Mouse (Mus musculus) forebrain, postnatal 0 days (tissue): ENCODE data around the gene Dazap1. TPM values are rescaled to one million over a fixed set of nuclear protein-coding genes. Genes with fewer than 3 reads are reported as not detected.

Experiments used
- ATAC-seq: fragments of 200-750 bp; cut with Nextera tagmentation; 2 replicates; pipeline ENCODE4 v1.8.0; 2017; ENCODE audit warnings: mild to moderate bottlenecking, moderate library complexity
- DNase-seq: peaks from one replicate; pipeline ENCODE4 v3.0.0-alpha.2; 2015
- H3K27ac ChIP-seq: fragments of 300-500 bp; sonication (generic); 2 replicates; pipeline ENCODE4 v1.5.1; 2014; ENCODE audit warnings: low read depth, mild to moderate bottlenecking, antibody characterized with exemption, low read length, moderate library complexity, mixed read lengths
- H3K27me3 ChIP-seq: fragments of 300-500 bp; sonication (generic); 2 replicates; pipeline ENCODE4 v1.6.1; 2014; ENCODE audit warnings: mild to moderate bottlenecking, low read length, mixed read lengths; ENCODE audit not compliant: insufficient read depth
- H3K36me3 ChIP-seq: fragments of 300-500 bp; sonication (generic); 2 replicates; pipeline ENCODE4 v1.6.1; 2014; ENCODE audit warnings: mild to moderate bottlenecking, moderate library complexity; ENCODE audit not compliant: insufficient read depth
- H3K4me1 ChIP-seq: fragments of 300-500 bp; sonication (generic); 2 replicates; pipeline ENCODE4 v1.6.1; 2014; ENCODE audit warnings: antibody characterized with exemption; ENCODE audit not compliant: insufficient read depth
- H3K4me2 ChIP-seq: fragments of 300-500 bp; sonication (generic); 2 replicates; pipeline ENCODE4 v1.6.1; 2014; ENCODE audit warnings: low read depth, mild to moderate bottlenecking, moderate library complexity
- H3K4me3 ChIP-seq: fragments of 300-500 bp; sonication (generic); 2 replicates; pipeline ENCODE4 v1.5.1; 2014; ENCODE audit warnings: low read depth, low read length, mixed read lengths
- H3K9ac ChIP-seq: fragments of 300-500 bp; sonication (generic); 2 replicates; pipeline ENCODE4 v1.6.1; 2014; ENCODE audit warnings: mild to moderate bottlenecking
- H3K9me3 ChIP-seq: fragments of 300-500 bp; sonication (generic); 2 replicates; pipeline ENCODE4 v1.6.1; 2016; ENCODE audit warnings: low read length
- CTCF ChIP-seq: sonication (generic); IDR thresholded peaks from 2 replicates; pipeline ENCODE4 v1.5.1; 2016; ENCODE audit warnings: antibody characterized with exemption, control low read depth, low read depth
- WGBS: fragments of 180-500 bp; shearing (Covaris S2); extraction: QIAGEN DNeasy Blood & Tissue Kit; methylation state at CpG from one replicate; pipeline ENCODE4 v1.1.7; 2014; 5-methylcytosine and 5-hydroxymethylcytosine counted together
- polyA plus RNA-seq: library from polyadenylated mRNA; unstranded; fragments of >200 nt; fragmentation: Nextera tagmentation; extraction: Ambion mirVana; gene quantifications from 2 replicates; pipeline ENCODE4 v1.2.1, GENCODE M21; 2015
- total RNA-seq: library from RNA; depleted of rRNA; stranded (reverse); fragments of >200 nt; gene quantifications from 2 replicates; pipeline ENCODE4 v1.2.3, GENCODE M21; 2014

Gene Dazap1
- total and polyA plus RNA-seq, 2 experiments from 2014 or later: 42.4 to 122 TPM

- H3K4me3 ChIP-seq: peak overlapping the region; percentile 45
- peak overlapping the region; percentile 96 for H3K4me2 ChIP-seq
- H3K27me3 ChIP-seq: no peaks in the 10 kb centered on the region
- H3K36me3 ChIP-seq: peaks cover under 1% of the 10 kb centered on the region; the same call in 1 of the 2 replicates
- no peak overlapping the region; the same call in 1 of the 2 replicates for H3K27ac ChIP-seq
- DNase-seq (no peak), ATAC-seq (peak; percentile 1; the same call in 1 of the 2 replicates)
- peak overlapping the region; percentile 57 for H3K9ac ChIP-seq
- H3K9me3 ChIP-seq: no peaks in the 10 kb centered on the region
- TF ChIP-seq CTCF: no peak
- peaks cover 3% of the 10 kb centered on the region; the same call in 1 of the 2 replicates for H3K4me1 ChIP-seq
- WGBS: 2% methylated on average over 34 of the region's 46 CpGs
These were observed 62.2 kb downstream of the Dazap1 start for GRCm38 (mm10) chr10:80323261-80324119.

- DNase-seq (no peak), ATAC-seq (no peak)
- WGBS: 77% methylated on average over 17 of the region's 17 CpGs
- no peak for TF ChIP-seq CTCF
- H3K9ac ChIP-seq: no peak overlapping the region
- H3K27me3 ChIP-seq: no peaks in the 10 kb centered on the region
- no peaks in the 10 kb centered on the region for H3K36me3 ChIP-seq
- H3K27ac ChIP-seq: no peak overlapping the region
- peak overlapping the region; percentile 45; the same call in 1 of the 2 replicates for H3K4me3 ChIP-seq
- no peaks in the 10 kb centered on the region for H3K9me3 ChIP-seq
- peak overlapping the region; percentile 96 for H3K4me2 ChIP-seq
- peaks cover 7% of the 10 kb centered on the region for H3K4me1 ChIP-seq
These were observed 63.1 kb downstream of the Dazap1 start for GRCm38 (mm10) chr10:80324120-80325037.

GRCm38 (mm10) chr10:80325045-80325444, 63.8 kb downstream of the Dazap1 start:
- Histone ChIP-seq H3K4me2 (no peak overlapping the region), H3K36me3 (no peaks in the 10 kb centered on the region), H3K27me3 (no peaks in the 10 kb centered on the region), H3K4me1 (peaks cover 5% of the 10 kb centered on the region), H3K9ac (no peak overlapping the region), H3K4me3 (no peak overlapping the region), H3K27ac (no peak overlapping the region), H3K9me3 (no peaks in the 10 kb centered on the region)
- TF ChIP-seq CTCF: no peak
- no peak for DNase-seq
- WGBS: 84% methylated on average over 21 of the region's 21 CpGs
- no peak for ATAC-seq

- Histone ChIP-seq H3K27ac (no peak within 1 kb of the TSS), H3K9me3 (no peaks in the 10 kb centered on the region), H3K4me1 (peaks cover 11% of the 10 kb centered on the region), H3K27me3 (0 out of 2 replicates have a peak, but pooled peaks cover 5% of the 10 kb centered on the region), H3K4me2 (peak within 1 kb of the TSS; percentile 90), H3K9ac (peak within 1 kb of the TSS; percentile 47), H3K36me3 (no peaks in the 10 kb centered on the region), H3K4me3 (peak within 1 kb of the TSS; percentile 54)
- no peak for TF ChIP-seq CTCF
- WGBS: 5% methylated on average over 31 of the region's 36 CpGs
- peak; percentile 96 for DNase-seq
- ATAC-seq: peak; percentile 93
These were observed 68.2 kb downstream of the Dazap1 start, which contains the start of the genes Pcsk4 and Reep6 for GRCm38 (mm10) chr10:80329273-80330081. Gene Pcsk4, minus strand, starts transcription at chr10:80329498. Gene Reep6, plus strand, starts transcription at chr10:80329953.

GRCm38 (mm10) chr10:80330084-80330483, 68.8 kb downstream of the Dazap1 start:
- no peak overlapping the region for H3K27ac ChIP-seq
- 0 out of 2 replicates have a peak, but pooled peaks cover 5% of the 10 kb centered on the region for H3K27me3 ChIP-seq
- no peaks in the 10 kb centered on the region for H3K9me3 ChIP-seq
- peak overlapping the region; percentile 47 for H3K9ac ChIP-seq
- peak overlapping the region; percentile 90 for H3K4me2 ChIP-seq
- WGBS: under 1% methylated on average over 37 of the region's 41 CpGs
- H3K4me1 ChIP-seq: peaks cover 11% of the 10 kb centered on the region
- ATAC-seq (no peak), DNase-seq (no peak)
- H3K36me3 ChIP-seq: no peaks in the 10 kb centered on the region
- TF ChIP-seq CTCF: no peak
- peak overlapping the region; percentile 54 for H3K4me3 ChIP-seq

- Histone ChIP-seq H3K27ac (no peak overlapping the region), H3K36me3 (no peaks in the 10 kb centered on the region), H3K27me3 (0 out of 2 replicates have a peak, but pooled peaks cover 5% of the 10 kb centered on the region), H3K4me3 (no peak overlapping the region; the same call in 1 of the 2 replicates), H3K9me3 (no peaks in the 10 kb centered on the region), H3K9ac (peak overlapping the region; percentile 47; the same call in 1 of the 2 replicates), H3K4me1 (peaks cover 11% of the 10 kb centered on the region), H3K4me2 (peak overlapping the region; percentile 90)
- WGBS: 80% methylated on average over 2 of the region's 2 CpGs
- no peak for ATAC-seq
- TF ChIP-seq CTCF: no peak
- no peak for DNase-seq
These were observed 69.6 kb downstream of the Dazap1 start for GRCm38 (mm10) chr10:80330888-80331287.
